Mouse (Mus musculus) stomach, embryonic 15.5 days (tissue): Measurements from ENCODE around the gene Cenpa. TPM values are rescaled to one million over a fixed set of nuclear protein-coding genes. Genes with fewer than 3 reads are reported as not detected.

Experiments used
- ATAC-seq: fragments of 200-750 bp; cut with Nextera tagmentation; 2 replicates; pipeline ENCODE4 v1.8.0; 2017; ENCODE audit warnings: low read depth, moderate number of reproducible peaks, moderate TSS enrichment; ENCODE audit not compliant: insufficient read depth, low FRiP score
- H3K27ac ChIP-seq: fragments of 300-500 bp; sonication (generic); 2 replicates; pipeline ENCODE4 v1.5.1; 2015; ENCODE audit warnings: mild to moderate bottlenecking, inconsistent platforms
- H3K27me3 ChIP-seq: fragments of 300-500 bp; sonication (generic); replicated peaks from 2 replicates; pipeline ENCODE4 v1.6.1; 2015; ENCODE audit warnings: inconsistent platforms
- H3K36me3 ChIP-seq: fragments of 300-500 bp; sonication (generic); 2 replicates; pipeline ENCODE4 v1.6.1; 2015; ENCODE audit warnings: inconsistent platforms
- H3K4me1 ChIP-seq: fragments of 300-500 bp; sonication (generic); 2 replicates; pipeline ENCODE4 v1.6.1; 2015; ENCODE audit warnings: inconsistent platforms
- H3K4me2 ChIP-seq: fragments of 300-500 bp; sonication (generic); 2 replicates; pipeline ENCODE4 v1.6.1; 2015; ENCODE audit warnings: mild to moderate bottlenecking, inconsistent platforms
- H3K4me3 ChIP-seq: fragments of 300-500 bp; sonication (generic); replicated peaks from 2 replicates; pipeline ENCODE4 v1.5.1; 2015; ENCODE audit warnings: inconsistent platforms
- H3K9ac ChIP-seq: fragments of 300-500 bp; sonication (generic); 2 replicates; pipeline ENCODE4 v1.6.1; 2015; ENCODE audit warnings: inconsistent platforms
- H3K9me3 ChIP-seq: fragments of 300-500 bp; sonication (generic); 2 replicates; pipeline ENCODE4 v1.6.1; 2016; ENCODE audit warnings: inconsistent platforms
- WGBS: fragments of 180-500 bp; shearing (Covaris S2); methylation state at CpG from one replicate; pipeline ENCODE4 v1.1.7; 2015; 5-methylcytosine and 5-hydroxymethylcytosine counted together
- microRNA-seq: library from miRNA; unstranded; fragments of <30 nt; microRNA quantifications from one replicate; pipeline ENCODE4, GENCODE M21; 2016
- polyA plus RNA-seq: library from polyadenylated mRNA; unstranded; fragments of >200 nt; fragmentation: Nextera tagmentation; extraction: Ambion mirVana; gene quantifications from 2 replicates; pipeline ENCODE4 v1.2.1, GENCODE M21; 2015

The Cenpa gene
- polyA plus RNA-seq, 1 experiment from 2014 or later: 218 TPM

DNA sequence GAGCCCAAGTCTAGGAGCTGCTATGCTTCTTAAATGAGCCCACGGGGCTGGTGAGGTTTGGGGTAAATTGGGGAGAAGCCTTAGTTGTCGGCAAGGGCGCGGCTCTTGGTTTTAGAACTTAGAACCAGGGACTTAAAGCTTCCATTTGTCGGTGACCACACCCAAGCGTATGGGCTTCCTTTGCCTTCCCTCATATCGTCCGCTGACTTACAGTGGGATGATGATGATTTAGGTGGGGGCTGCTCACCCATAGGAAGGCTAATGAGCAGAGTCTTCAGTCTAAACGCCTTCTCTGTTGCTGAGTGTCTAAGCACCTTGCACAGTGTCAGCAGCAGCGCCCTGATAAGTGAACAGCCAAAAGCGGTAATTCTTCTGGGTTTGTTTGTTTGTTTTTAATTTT lies 47.1 kb downstream of the Cenpa start:
- peak overlapping the region; percentile 56 for H3K4me3 ChIP-seq
- no peaks in the 10 kb centered on the region for H3K9me3 ChIP-seq
- WGBS: 18% methylated on average over 11 of the region's 11 CpGs
- peak overlapping the region; percentile 98 for H3K4me2 ChIP-seq
- no peak overlapping the region for H3K9ac ChIP-seq
- H3K4me1 ChIP-seq: peaks cover 23% of the 10 kb centered on the region
- H3K36me3 ChIP-seq: no peaks in the 10 kb centered on the region
- no peak for ATAC-seq
- H3K27ac ChIP-seq: no peak overlapping the region
- H3K27me3 ChIP-seq: peaks cover 46% of the 10 kb centered on the region

DNA sequence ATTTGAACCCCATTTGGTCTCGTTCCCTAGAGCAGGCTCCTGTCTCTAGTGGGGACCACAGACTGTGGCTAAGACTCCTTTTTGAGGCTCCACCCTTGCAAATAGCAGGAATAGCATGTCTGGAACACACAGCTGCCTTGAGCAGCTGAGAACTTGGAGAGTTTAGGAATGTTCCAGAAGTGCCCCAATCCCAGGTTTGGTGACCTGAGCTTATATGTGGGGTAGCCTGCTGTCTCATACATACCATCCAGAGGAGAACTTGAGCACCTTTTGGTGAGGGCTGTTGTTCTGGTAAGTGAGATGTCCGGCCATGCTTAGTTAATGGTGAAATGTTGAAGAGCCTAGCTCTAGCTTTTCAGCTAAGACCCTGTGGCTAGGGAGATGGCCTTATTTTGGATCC lies 49.7 kb downstream of the Cenpa start:
- Histone ChIP-seq H3K27me3 (peaks cover 37% of the 10 kb centered on the region), H3K9ac (no peak overlapping the region), H3K27ac (no peak overlapping the region), H3K9me3 (no peaks in the 10 kb centered on the region), H3K4me1 (peaks cover 20% of the 10 kb centered on the region), H3K4me2 (no peak overlapping the region), H3K4me3 (no peak overlapping the region), H3K36me3 (no peaks in the 10 kb centered on the region)
- ATAC-seq: no peak
- 84% methylated on average over 2 of the region's 2 CpGs for WGBS

DNA sequence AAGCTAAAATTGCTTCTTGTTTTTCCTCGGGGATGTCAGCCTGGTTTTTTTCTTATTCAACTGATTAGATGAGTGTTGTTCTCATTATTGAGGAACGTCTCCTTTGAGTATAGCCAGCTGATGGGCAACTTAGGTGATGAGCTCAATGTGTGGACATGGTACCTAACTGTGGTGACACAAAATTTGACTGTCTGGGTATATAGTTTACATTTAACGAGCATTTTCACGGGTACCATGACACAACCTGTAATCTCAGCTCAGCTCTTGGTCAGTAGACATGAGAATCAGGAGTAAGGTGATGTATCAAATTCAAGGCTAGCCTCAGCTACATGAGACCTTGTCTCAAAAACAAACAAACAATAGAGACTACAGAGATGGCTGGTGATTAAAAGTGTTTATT lies 50.9 kb downstream of the Cenpa start:
- H3K27ac ChIP-seq: no peak overlapping the region
- WGBS: 76% methylated on average over 4 of the region's 4 CpGs
- H3K27me3 ChIP-seq: peaks cover 26% of the 10 kb centered on the region
- no peak overlapping the region for H3K4me3 ChIP-seq
- H3K36me3 ChIP-seq: no peaks in the 10 kb centered on the region
- no peak overlapping the region for H3K4me2 ChIP-seq
- no peak overlapping the region for H3K9ac ChIP-seq
- H3K9me3 ChIP-seq: no peaks in the 10 kb centered on the region
- peaks cover 11% of the 10 kb centered on the region for H3K4me1 ChIP-seq
- ATAC-seq: no peak

DNA sequence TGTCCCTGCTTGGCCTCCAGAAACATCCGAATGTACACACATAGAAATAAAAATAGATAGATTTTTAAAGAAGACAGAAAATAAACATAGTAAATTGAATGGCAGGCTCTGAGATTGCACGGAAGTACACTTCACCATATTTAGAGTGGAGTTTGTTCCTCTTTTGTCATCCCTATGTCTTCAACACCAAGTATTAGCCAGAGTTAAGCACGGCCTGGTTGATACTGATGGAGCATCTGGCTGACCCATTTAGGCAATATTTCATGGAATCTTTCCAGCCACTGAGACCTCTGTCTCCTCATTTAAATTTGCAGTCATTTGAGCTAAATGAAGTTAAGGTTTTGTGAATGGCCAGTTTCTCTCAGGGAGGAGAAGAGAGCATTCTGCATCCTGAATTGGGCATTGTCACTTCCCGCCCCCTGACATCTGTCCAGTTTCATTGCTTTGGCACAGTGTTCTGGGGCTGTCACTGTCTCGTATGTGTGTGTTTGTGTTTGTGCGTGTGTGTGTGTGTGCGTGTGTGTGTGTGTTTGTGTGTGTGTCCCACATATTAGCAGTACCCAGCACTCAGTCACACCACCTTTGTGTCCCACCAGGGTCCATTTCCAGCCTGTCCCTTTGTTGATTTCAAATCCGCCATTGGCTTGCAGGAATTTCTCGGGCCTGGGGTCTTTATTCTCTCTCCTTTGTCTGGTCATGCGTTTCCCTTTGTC lies 51.6 kb downstream of the Cenpa start:
- no peaks in the 10 kb centered on the region for H3K9me3 ChIP-seq
- WGBS: 71% methylated on average over 10 of the region's 10 CpGs
- no peak overlapping the region for H3K4me3 ChIP-seq
- peaks cover 19% of the 10 kb centered on the region for H3K27me3 ChIP-seq
- H3K9ac ChIP-seq: no peak overlapping the region
- H3K27ac ChIP-seq: no peak overlapping the region
- H3K4me2 ChIP-seq: no peak overlapping the region
- no peaks in the 10 kb centered on the region for H3K36me3 ChIP-seq
- no peak for ATAC-seq
- H3K4me1 ChIP-seq: peaks cover 5% of the 10 kb centered on the region; the same call in 1 of the 2 replicates

DNA sequence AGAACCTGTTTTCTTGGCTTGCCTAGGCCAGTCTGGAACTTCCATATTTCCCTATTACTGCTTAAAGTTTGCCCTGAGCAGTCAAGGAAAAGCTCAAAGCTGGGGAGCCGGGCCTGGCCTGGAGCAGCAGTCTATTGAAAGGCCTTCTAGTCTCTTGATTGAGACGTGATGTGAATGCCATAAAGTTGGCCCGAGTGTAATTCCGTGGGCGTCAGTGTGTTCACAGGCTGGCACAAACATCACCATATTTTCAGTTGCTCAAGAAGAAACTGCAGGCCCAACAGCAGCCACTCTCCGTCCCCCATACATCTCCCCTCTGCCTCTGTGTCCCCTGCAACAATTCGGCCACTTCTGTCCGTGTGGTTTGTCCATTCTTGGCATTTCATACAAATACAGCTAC lies 55.4 kb downstream of the Cenpa start:
- no peaks in the 10 kb centered on the region for H3K27me3 ChIP-seq
- no peaks in the 10 kb centered on the region for H3K9me3 ChIP-seq
- 87% methylated on average over 8 of the region's 8 CpGs for WGBS
- H3K9ac ChIP-seq: no peak overlapping the region
- no peak overlapping the region for H3K4me2 ChIP-seq
- no peaks in the 10 kb centered on the region for H3K4me1 ChIP-seq
- ATAC-seq: no peak
- no peak overlapping the region for H3K27ac ChIP-seq
- H3K36me3 ChIP-seq: no peaks in the 10 kb centered on the region
- no peak overlapping the region for H3K4me3 ChIP-seq

Small RNA genes within 50 kb of the gene (microRNA-seq; reads per million reads assigned to microRNA genes)
- not detected for gene Mir5625

Other genes with a start within 250 kb of the Cenpa start
- 0.37 and 0.40 TPM in 2 replicates for gene Otof, start 204.8 kb upstream of the Cenpa start, polyA plus RNA-seq
- 0.27 TPM in 1 of 2 replicates, not detected in the other for gene 1700001C02Rik, start 200.7 kb upstream of the Cenpa start, polyA plus RNA-seq
- not detected in 2 replicates for gene Cib4, start 120.9 kb upstream of the Cenpa start, polyA plus RNA-seq
- gene Kcnk3, start 78.6 kb upstream of the Cenpa start, polyA plus RNA-seq: 13.5 and 15.3 TPM in 2 replicates
- 26.8 and 27.9 TPM in 2 replicates for gene Slc35f6, start 18.8 kb upstream of the Cenpa start, polyA plus RNA-seq
- gene Dpysl5, start 44.8 kb downstream of the Cenpa start, polyA plus RNA-seq: 6.7 and 7.4 TPM in 2 replicates
- gene Mapre3, start 147.9 kb downstream of the Cenpa start, polyA plus RNA-seq: 19.7 and 21.3 TPM in 2 replicates
- gene Tmem214, start 201.2 kb downstream of the Cenpa start, polyA plus RNA-seq: 86.3 and 94.0 TPM in 2 replicates
- 15.9 and 23.1 TPM in 2 replicates for gene Agbl5, start 221.9 kb downstream of the Cenpa start, polyA plus RNA-seq
- 443 and 450 TPM in 2 replicates for gene Ost4, start 241.0 kb downstream of the Cenpa start, polyA plus RNA-seq
- 252 and 255 TPM in 2 replicates for gene Emilin1, start 246.6 kb downstream of the Cenpa start, polyA plus RNA-seq